Mouse (Mus musculus) liver, embryonic 14.5 days (tissue): ENCODE results near the gene Tdrkh.

Experiments
- CTCF ChIP-seq: IDR thresholded peaks from 2 replicates; pipeline ENCODE4 v1.5.1; 2016; ENCODE audit warnings: antibody characterized with exemption, low read depth, control low read depth
- EP300 ChIP-seq: IDR thresholded peaks from 2 replicates; pipeline ENCODE4 v1.6.1; 2016; ENCODE audit warnings: antibody characterized with exemption, low read depth

- TF ChIP-seq CTCF (no peak), EP300 (no peak)
Observed at GRCm38 (mm10) chr3:94473115-94473505, 60.0 kb downstream of the Tdrkh start.
